10 mouse cellular contexts compared by ENCODE assay signal in genomic region chr4:126132636-126133264, GRCm38 (mm10). TPM values are rescaled to one million over a fixed set of nuclear protein-coding genes. Genes with fewer than 3 reads are reported as not detected.
DNase-seq lines count a peak whose midpoint lies in the region; ATAC-seq and TF ChIP-seq lines count a peak whose summit lies in the region.
"Had no signal": no experiment of that assay in that cellular context is flagged by ENCODE, and none has a peak within 500 bp of the region (broad histone marks: within the 10 kb centered on the region; RNA-seq: fewer than 3 reads in every experiment).

No protein-coding gene starts in this region.

- peaks cover 18% of the 10 kb centered on the region for H3K4me1 ChIP-seq in heart, postnatal 0 days (ENCODE audit: control insufficient read depth, insufficient read depth)
- peaks cover 28% of the 10 kb centered on the region for H3K4me1 ChIP-seq in brown adipose tissue, adult 24 weeks (ENCODE audit: control insufficient read depth, insufficient read depth, insufficient read length, low read length)
- H3K4me1 ChIP-seq in hindbrain, embryonic 14.5 days (replicated peaks; ENCODE audit: control insufficient read depth, insufficient read depth, low read length) = peaks cover 11% of the 10 kb centered on the region; the same call in 1 of the 2 replicates
- peaks cover 40% of the 10 kb centered on the region for H3K4me1 ChIP-seq in lung, postnatal 0 days (ENCODE audit: insufficient read depth, low read depth, low read length)
- H3K4me1 ChIP-seq in midbrain, embryonic 16.5 days (ENCODE audit: control insufficient read depth, insufficient read depth, low read length) = peaks cover 7% of the 10 kb centered on the region

- no peak overlapping the region for H3K9ac ChIP-seq in heart, postnatal 0 days (replicated peaks; ENCODE audit: low read depth, low read length)
- H3K9ac ChIP-seq in hindbrain, embryonic 14.5 days = no peak overlapping the region
- no peak overlapping the region for H3K9ac ChIP-seq in lung, postnatal 0 days (replicated peaks; ENCODE audit: low read depth)
- H3K9ac ChIP-seq in midbrain, embryonic 16.5 days (ENCODE audit: low read depth, low read length) = no peak overlapping the region
- H3K9ac ChIP-seq: liver, embryonic 14.5 days; neural tube, embryonic 12.5 days had no signal

- no peak overlapping the region for H3K4me2 ChIP-seq in heart, postnatal 0 days (ENCODE audit: low read depth, low read length)
- no peak overlapping the region for H3K4me2 ChIP-seq in hindbrain, embryonic 14.5 days (replicated peaks)
- no peak overlapping the region for H3K4me2 ChIP-seq in lung, postnatal 0 days (replicated peaks; ENCODE audit: low read depth, low read length)
- no peak overlapping the region for H3K4me2 ChIP-seq in midbrain, embryonic 16.5 days (ENCODE audit: low read length)
- H3K4me2 ChIP-seq: neural tube, embryonic 12.5 days had no signal

- no peak for TF ChIP-seq CTCF in heart, postnatal 0 days (IDR thresholded peaks at IDR 0.05; ENCODE audit: low read depth)
- no peak for TF ChIP-seq CTCF in lung, postnatal 0 days (IDR thresholded peaks at IDR 0.05)

- no peaks in the 10 kb centered on the region for H3K27me3 ChIP-seq in heart, postnatal 0 days (ENCODE audit: control insufficient read depth, insufficient read depth, low read length)
- no peaks in the 10 kb centered on the region for H3K27me3 ChIP-seq in hindbrain, embryonic 14.5 days (ENCODE audit: control insufficient read depth, insufficient read depth, low read length)
- H3K27me3 ChIP-seq in lung, postnatal 0 days (replicated peaks; ENCODE audit: insufficient read depth, low read length) = no peaks in the 10 kb centered on the region
- H3K27me3 ChIP-seq in midbrain, embryonic 16.5 days (ENCODE audit: control insufficient read depth, insufficient read depth, low read depth, low read length) = no peaks in the 10 kb centered on the region
- H3K27me3 ChIP-seq: neural tube, embryonic 12.5 days had no signal

- no peaks in the 10 kb centered on the region for H3K9me3 ChIP-seq in heart, postnatal 0 days (replicated peaks; ENCODE audit: control insufficient read depth, low read length)
- H3K9me3 ChIP-seq in hindbrain, embryonic 14.5 days (ENCODE audit: control insufficient read depth, low read length) = no peaks in the 10 kb centered on the region
- H3K9me3 ChIP-seq in lung, postnatal 0 days (ENCODE audit: low read length) = no peaks in the 10 kb centered on the region
- H3K9me3 ChIP-seq in midbrain, embryonic 16.5 days (replicated peaks; ENCODE audit: control insufficient read depth, low read length, poor library complexity, severe bottlenecking) = no peaks in the 10 kb centered on the region
- H3K9me3 ChIP-seq: neural tube, embryonic 12.5 days had no signal

- peaks cover 72% of the 10 kb centered on the region for H3K36me3 ChIP-seq in heart, postnatal 0 days (replicated peaks; ENCODE audit: control insufficient read depth, insufficient read depth, low read length)
- peaks cover 78% of the 10 kb centered on the region for H3K36me3 ChIP-seq in hindbrain, embryonic 14.5 days (replicated peaks; ENCODE audit: control insufficient read depth, insufficient read depth)
- peaks cover 8% of the 10 kb centered on the region; the same call in 1 of the 2 replicates for H3K36me3 ChIP-seq in lung, postnatal 0 days (ENCODE audit: insufficient read depth, low read length)
- H3K36me3 ChIP-seq in midbrain, embryonic 16.5 days (ENCODE audit: control insufficient read depth, insufficient read depth, low read length) = peaks cover 36% of the 10 kb centered on the region

- H3K27ac ChIP-seq in heart, postnatal 0 days (ENCODE audit: low read depth) = peak overlapping the region; percentile 63; the same call in 1 of the 2 replicates
- peak overlapping the region; percentile 62; the same call in 1 of the 2 replicates for H3K27ac ChIP-seq in brown adipose tissue, adult 24 weeks (replicated peaks; ENCODE audit: low read depth, low read length)
- peak overlapping the region; percentile 38 for H3K27ac ChIP-seq in hindbrain, embryonic 14.5 days
- H3K27ac ChIP-seq in lung, postnatal 0 days (ENCODE audit: low read length) = peak overlapping the region; percentile 94
- H3K27ac ChIP-seq in midbrain, embryonic 16.5 days (ENCODE audit: low read length) = no peak overlapping the region
- H3K27ac ChIP-seq: liver, embryonic 14.5 days had no signal

- WGBS in heart, postnatal 0 days = 72% methylated on average over 6 of the region's 6 CpGs
- 85% methylated on average over 6 of the region's 6 CpGs for WGBS in hindbrain, embryonic 14.5 days
- 24% methylated on average over 6 of the region's 6 CpGs for WGBS in lung, postnatal 0 days
- 76% methylated on average over 6 of the region's 6 CpGs for WGBS in midbrain, embryonic 16.5 days

- H3K4me3 ChIP-seq in heart, postnatal 0 days (ENCODE audit: low read depth, low read length) = no peak overlapping the region
- H3K4me3 ChIP-seq in brown adipose tissue, adult 24 weeks (ENCODE audit: insufficient read depth, low read depth, low read length) = no peak overlapping the region
- no peak overlapping the region for H3K4me3 ChIP-seq in hindbrain, embryonic 14.5 days (replicated peaks; ENCODE audit: low read length)
- H3K4me3 ChIP-seq in lung, postnatal 0 days (ENCODE audit: low read depth, low read length) = no peak overlapping the region
- no peak overlapping the region for H3K4me3 ChIP-seq in midbrain, embryonic 16.5 days (ENCODE audit: low read depth, low read length)
- H3K4me3 ChIP-seq: neural tube, embryonic 12.5 days had no signal

- intact Hi-C loops in heart, postnatal 25 days (cut with DNase I) = no loop called here

- no peak for ATAC-seq in heart, postnatal 0 days (ENCODE audit: insufficient read depth, low read depth)
- ATAC-seq in hindbrain, embryonic 14.5 days (ENCODE audit: low FRiP score) = no peak
- ATAC-seq in lung, postnatal 0 days = peak; percentile 38
- no peak for ATAC-seq in midbrain, embryonic 16.5 days

- no peak for TF ChIP-seq EP300 in heart, postnatal 0 days (IDR thresholded peaks at IDR 0.05; ENCODE audit: low read depth)
- TF ChIP-seq EP300 in lung, postnatal 0 days (IDR thresholded peaks at IDR 0.05) = peak; percentile 88

- no peak for DNase-seq in heart, postnatal 0 days (ENCODE audit: low spot score)
- DNase-seq in heart, postnatal 25 days (ENCODE audit: low spot score) = no peak
- DNase-seq in hindbrain, embryonic 14.5 days (ENCODE audit: low spot score) = no peak
- DNase-seq in lung, postnatal 0 days (ENCODE audit: low spot score) = peak; percentile 77
- DNase-seq in left cerebral cortex, adult 9 months (ENCODE audit: low spot score in 2 of 2) = no peak
- DNase-seq: heart, postnatal 14 days had no signal

RNA-seq across cellular contexts. Expression of gene Eva1b, which starts 14.8 kb away (rescaled TPM):
- total RNA-seq in heart, postnatal 0 days (2014; rRNA removed; ENCODE audit: low replicate concordance) = 53.1 and 69.1 TPM in 2 replicates
- polyA plus RNA-seq in heart, postnatal 0 days (2015; fragmentation: Nextera tagmentation; extraction: Ambion mirVana) = 26.8 and 28.5 TPM in 2 replicates
- 10 to 100 TPM; 15.2 to 17.6 TPM for total RNA-seq in heart, postnatal 25 days (2021)
- polyA plus RNA-seq in brown adipose tissue, adult 24 weeks (2012; ENCODE audit: insufficient read depth, insufficient read length, missing spikeins) = 8.6 and 13.5 TPM in 2 replicates
- polyA plus RNA-seq in hindbrain, embryonic 14.5 days (2014; fragmentation: Nextera tagmentation; extraction: Ambion mirVana) = 13.5 and 19.2 TPM in 2 replicates
- 151 TPM in 2 replicates for polyA plus RNA-seq in lung, postnatal 0 days (2015; fragmentation: Nextera tagmentation; extraction: Ambion mirVana)
- 7.9 and 10.0 TPM in 2 replicates for polyA plus RNA-seq in midbrain, embryonic 16.5 days (2015; fragmentation: Nextera tagmentation; extraction: Ambion mirVana)

RNA-seq across cellular contexts. Expression of gene Stk40, which starts 29.0 kb away (rescaled TPM):
- 19.9 and 22.8 TPM in 2 replicates for total RNA-seq in heart, postnatal 0 days (2014; rRNA removed; ENCODE audit: low replicate concordance)
- polyA plus RNA-seq in heart, postnatal 0 days (2015; fragmentation: Nextera tagmentation; extraction: Ambion mirVana) = 14.2 and 17.3 TPM in 2 replicates
- 10 to 100 TPM; 37.6 to 38.7 TPM for total RNA-seq in heart, postnatal 25 days (2021)
- polyA plus RNA-seq in brown adipose tissue, adult 24 weeks (2012; ENCODE audit: insufficient read depth, insufficient read length, missing spikeins) = 53.8 and 65.5 TPM in 2 replicates
- polyA plus RNA-seq in hindbrain, embryonic 14.5 days (2014; fragmentation: Nextera tagmentation; extraction: Ambion mirVana) = 24.2 and 25.2 TPM in 2 replicates
- polyA plus RNA-seq in lung, postnatal 0 days (2015; fragmentation: Nextera tagmentation; extraction: Ambion mirVana) = 26.7 and 30.6 TPM in 2 replicates
- 27.1 and 31.1 TPM in 2 replicates for polyA plus RNA-seq in midbrain, embryonic 16.5 days (2015; fragmentation: Nextera tagmentation; extraction: Ambion mirVana)

RNA-seq across cellular contexts. Expression of gene Sh3d21, which starts 30.5 kb away (rescaled TPM):
- 2.6 TPM in 1 of 2 replicates, not detected in the other for total RNA-seq in heart, postnatal 0 days (2014; rRNA removed; ENCODE audit: low replicate concordance)
- 2.2 and 2.6 TPM in 2 replicates for polyA plus RNA-seq in heart, postnatal 0 days (2015; fragmentation: Nextera tagmentation; extraction: Ambion mirVana)
- total RNA-seq in heart, postnatal 25 days (2021) = 1 to 10 TPM; 1.9 to 3.1 TPM
- 2.1 and 3.5 TPM in 2 replicates for polyA plus RNA-seq in brown adipose tissue, adult 24 weeks (2012; ENCODE audit: insufficient read depth, insufficient read length, missing spikeins)
- 1.1 TPM in 2 replicates for polyA plus RNA-seq in hindbrain, embryonic 14.5 days (2014; fragmentation: Nextera tagmentation; extraction: Ambion mirVana)
- polyA plus RNA-seq in lung, postnatal 0 days (2015; fragmentation: Nextera tagmentation; extraction: Ambion mirVana) = 23.3 and 30.7 TPM in 2 replicates
- polyA plus RNA-seq in midbrain, embryonic 16.5 days (2015; fragmentation: Nextera tagmentation; extraction: Ambion mirVana) = 1.4 and 1.8 TPM in 2 replicates

RNA-seq across cellular contexts. Expression of gene Lsm10, which starts 36.3 kb away (rescaled TPM):
- total RNA-seq in heart, postnatal 0 days (2014; rRNA removed; ENCODE audit: low replicate concordance) = 30.9 and 186 TPM in 2 replicates
- polyA plus RNA-seq in heart, postnatal 0 days (2015; fragmentation: Nextera tagmentation; extraction: Ambion mirVana) = 41.7 and 43.1 TPM in 2 replicates
- total RNA-seq in heart, postnatal 25 days (2021) = 10 to 100 TPM; 10.7 to 12.1 TPM
- polyA plus RNA-seq in brown adipose tissue, adult 24 weeks (2012; ENCODE audit: insufficient read depth, insufficient read length, missing spikeins) = 19.2 and 24.1 TPM in 2 replicates
- 49.1 and 51.2 TPM in 2 replicates for polyA plus RNA-seq in hindbrain, embryonic 14.5 days (2014; fragmentation: Nextera tagmentation; extraction: Ambion mirVana)
- 62.2 and 64.1 TPM in 2 replicates for polyA plus RNA-seq in lung, postnatal 0 days (2015; fragmentation: Nextera tagmentation; extraction: Ambion mirVana)
- polyA plus RNA-seq in midbrain, embryonic 16.5 days (2015; fragmentation: Nextera tagmentation; extraction: Ambion mirVana) = 55.1 and 63.5 TPM in 2 replicates
